Mouse (Mus musculus) stomach, embryonic 16.5 days (tissue): ENCODE results near the gene Auts2. TPM values are rescaled to one million over a fixed set of nuclear protein-coding genes. Genes with fewer than 3 reads are reported as not detected.

ENCODE experiments used
- ATAC-seq: fragments of 200-750 bp; cut with Nextera tagmentation; 2 replicates; pipeline ENCODE4 v1.8.0; 2017; ENCODE audit warnings: moderate number of reproducible peaks, moderate TSS enrichment; ENCODE audit not compliant: insufficient read depth, low FRiP score
- H3K27ac ChIP-seq: fragments of 300-500 bp; sonication (generic); 2 replicates; pipeline ENCODE4 v1.5.1; 2014; ENCODE audit warnings: low read length
- H3K27me3 ChIP-seq: fragments of 300-500 bp; sonication (generic); 2 replicates; pipeline ENCODE4 v1.6.1; 2014; ENCODE audit warnings: low read length, control low read depth, mixed read lengths; ENCODE audit not compliant: control insufficient read depth, insufficient read depth
- H3K36me3 ChIP-seq: fragments of 300-500 bp; sonication (generic); 2 replicates; pipeline ENCODE4 v1.6.1; 2014; ENCODE audit warnings: low read length; ENCODE audit not compliant: control insufficient read depth, insufficient read depth
- H3K4me1 ChIP-seq: fragments of 300-500 bp; sonication (generic); 2 replicates; pipeline ENCODE4 v1.6.1; 2014; ENCODE audit warnings: low read length, control low read depth, mixed read lengths; ENCODE audit not compliant: control insufficient read depth, insufficient read depth
- H3K4me2 ChIP-seq: fragments of 300-500 bp; sonication (generic); 2 replicates; pipeline ENCODE4 v1.6.1; 2014; ENCODE audit warnings: low read depth, low read length, mixed read lengths
- H3K4me3 ChIP-seq: fragments of 300-500 bp; sonication (generic); replicated peaks from 2 replicates; pipeline ENCODE4 v1.5.1; 2014; ENCODE audit warnings: mild to moderate bottlenecking, low read length
- H3K9ac ChIP-seq: fragments of 300-500 bp; sonication (generic); 2 replicates; pipeline ENCODE4 v1.6.1; 2014; ENCODE audit warnings: low read length
- H3K9me3 ChIP-seq: fragments of 300-500 bp; sonication (generic); replicated peaks from 2 replicates; pipeline ENCODE4 v1.6.1; 2016; ENCODE audit warnings: low read length, control low read depth; ENCODE audit not compliant: control insufficient read depth
- WGBS: fragments of 180-500 bp; shearing (Covaris S2); extraction: QIAGEN DNeasy Blood & Tissue Kit; methylation state at CpG from one replicate; pipeline ENCODE4 v1.1.7; 2014; 5-methylcytosine and 5-hydroxymethylcytosine counted together
- polyA plus RNA-seq: library from polyadenylated mRNA; unstranded; fragments of >200 nt; fragmentation: Nextera tagmentation; extraction: Ambion mirVana; gene quantifications from 2 replicates; pipeline ENCODE4 v1.2.1, GENCODE M21; 2015

Auts2 gene
- polyA plus RNA-seq, 1 experiment from 2014 or later = 20.1 TPM

DNA sequence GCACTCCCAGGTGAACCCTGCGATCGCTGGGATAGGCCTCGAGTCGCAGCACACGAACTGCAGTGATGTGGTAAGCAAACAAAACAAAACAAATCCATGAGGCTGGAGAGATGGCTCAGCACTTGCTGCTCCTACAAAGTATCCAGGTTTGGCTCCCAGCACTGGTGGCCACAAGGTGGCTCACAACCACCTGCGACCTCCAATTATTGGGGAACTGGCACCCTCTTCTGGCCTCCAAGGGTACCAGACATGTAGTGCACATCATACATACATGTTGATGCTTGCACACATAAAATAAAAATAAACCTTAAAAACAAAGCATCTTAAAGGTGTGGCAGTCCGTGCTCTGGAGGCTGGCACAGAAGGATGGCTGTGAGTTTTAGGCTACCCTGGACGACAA is 1050.6 kb downstream of the Auts2 start:
- H3K27ac ChIP-seq = no peak overlapping the region
- H3K9ac ChIP-seq = no peak overlapping the region
- no peaks in the 10 kb centered on the region for H3K4me1 ChIP-seq
- H3K4me2 ChIP-seq = no peak overlapping the region
- H3K9me3 ChIP-seq = 0 out of 2 replicates have a peak, but pooled peaks cover 6% of the 10 kb centered on the region
- H3K36me3 ChIP-seq = no peaks in the 10 kb centered on the region
- no peaks in the 10 kb centered on the region for H3K27me3 ChIP-seq
- no peak for ATAC-seq
- 79% methylated on average over 8 of the region's 8 CpGs for WGBS
- no peak overlapping the region for H3K4me3 ChIP-seq

DNA sequence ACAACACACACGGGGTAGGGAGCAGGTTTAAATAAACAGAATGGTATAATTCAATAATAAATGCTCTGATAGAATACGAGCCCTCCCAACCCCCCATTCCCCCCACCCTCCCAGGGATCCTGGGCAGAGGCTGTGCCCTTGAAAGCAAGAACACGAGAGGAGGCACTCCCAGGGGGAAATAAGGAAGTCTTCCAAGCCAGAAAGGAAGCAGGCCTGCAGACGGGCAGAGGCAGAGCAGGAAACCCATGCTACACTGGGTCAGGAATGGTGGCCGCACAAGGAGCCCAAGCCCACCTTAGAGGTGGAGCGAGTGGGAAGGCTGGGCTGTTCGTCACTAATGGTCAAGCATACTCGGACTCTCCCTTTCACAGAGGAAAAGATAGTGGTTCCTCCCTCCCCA is 1051.3 kb downstream of the Auts2 start:
- H3K36me3 ChIP-seq = no peaks in the 10 kb centered on the region
- H3K27ac ChIP-seq = no peak overlapping the region; the same call in 1 of the 2 replicates
- H3K9me3 ChIP-seq = 0 out of 2 replicates have a peak, but pooled peaks cover 6% of the 10 kb centered on the region
- no peak for ATAC-seq
- no peak overlapping the region for H3K4me3 ChIP-seq
- no peaks in the 10 kb centered on the region for H3K4me1 ChIP-seq
- WGBS = 51% methylated on average over 8 of the region's 8 CpGs
- no peak overlapping the region for H3K9ac ChIP-seq
- no peaks in the 10 kb centered on the region for H3K27me3 ChIP-seq
- no peak overlapping the region for H3K4me2 ChIP-seq

DNA sequence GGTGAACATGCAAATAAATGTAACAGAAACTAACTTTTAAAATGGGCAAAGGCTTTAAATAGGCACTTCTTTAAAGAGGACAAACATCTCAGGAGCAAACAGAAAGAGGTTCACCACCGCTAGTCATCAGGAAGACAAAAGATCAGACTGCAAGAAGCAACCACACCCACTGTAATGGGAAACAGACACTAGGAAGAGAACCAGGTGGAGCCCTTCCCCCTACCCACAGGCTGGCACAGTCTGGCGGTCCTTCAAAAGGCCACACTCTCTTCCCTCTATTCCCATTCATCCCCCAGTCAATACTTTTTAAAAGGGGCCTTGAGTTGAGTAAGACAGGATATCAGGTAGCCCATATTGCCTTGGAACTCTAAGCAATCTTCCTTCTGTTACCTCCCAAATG is 1052.3 kb downstream of the Auts2 start:
- no peak overlapping the region for H3K4me2 ChIP-seq
- no peak overlapping the region for H3K4me3 ChIP-seq
- H3K9me3 ChIP-seq = peaks cover 6% of the 10 kb centered on the region; the same call in 1 of the 2 replicates
- no peak overlapping the region for H3K9ac ChIP-seq
- H3K27ac ChIP-seq = no peak overlapping the region
- no peaks in the 10 kb centered on the region for H3K27me3 ChIP-seq
- H3K36me3 ChIP-seq = no peaks in the 10 kb centered on the region
- no peak for ATAC-seq
- H3K4me1 ChIP-seq = no peaks in the 10 kb centered on the region
- 70% methylated on average over 2 of the region's 2 CpGs for WGBS

DNA sequence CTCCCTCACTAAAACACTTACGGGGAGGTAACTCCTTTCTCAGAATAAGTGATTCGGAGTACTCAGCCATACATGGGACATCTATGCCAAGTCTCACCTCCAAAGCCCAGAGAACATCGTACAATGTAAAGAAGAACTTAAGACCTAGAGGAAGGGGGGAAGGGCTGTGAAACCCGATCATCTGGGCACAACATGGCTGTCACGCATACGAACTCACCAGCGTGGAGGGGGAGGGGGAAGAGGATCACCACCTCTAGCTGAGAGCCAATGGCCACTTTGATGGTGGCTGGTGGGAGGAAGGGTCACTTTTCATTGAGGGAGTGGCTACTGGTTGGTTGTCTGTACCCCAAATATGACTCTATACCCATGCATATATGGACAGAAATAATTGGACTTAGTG is 1053.3 kb downstream of the Auts2 start:
- WGBS = 86% methylated on average over 7 of the region's 7 CpGs
- H3K4me2 ChIP-seq = no peak overlapping the region
- H3K36me3 ChIP-seq = no peaks in the 10 kb centered on the region
- H3K27me3 ChIP-seq = no peaks in the 10 kb centered on the region
- peaks cover 6% of the 10 kb centered on the region; the same call in 1 of the 2 replicates for H3K9me3 ChIP-seq
- H3K27ac ChIP-seq = no peak overlapping the region
- ATAC-seq = no peak
- no peak overlapping the region for H3K4me3 ChIP-seq
- H3K4me1 ChIP-seq = no peaks in the 10 kb centered on the region
- no peak overlapping the region for H3K9ac ChIP-seq

DNA sequence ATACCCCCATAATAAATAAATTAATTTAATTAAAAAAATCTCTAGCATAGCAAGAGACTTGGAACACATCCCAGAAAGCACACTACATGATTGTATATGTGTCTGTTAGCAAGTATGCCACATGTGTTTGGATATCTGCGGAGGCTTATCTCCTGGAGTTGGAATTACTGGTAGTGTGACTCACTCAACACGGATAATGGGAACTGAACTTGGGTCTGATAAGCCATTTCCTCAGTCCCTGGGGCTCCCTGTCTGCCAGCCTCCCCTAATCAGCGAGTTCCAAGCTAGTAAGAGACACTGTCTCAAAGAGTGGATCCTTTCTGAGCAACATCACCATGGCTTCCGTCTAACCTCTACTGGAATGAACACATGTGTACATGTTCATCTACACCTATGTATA is 1056.6 kb downstream of the Auts2 start:
- no peak overlapping the region for H3K27ac ChIP-seq

DNA sequence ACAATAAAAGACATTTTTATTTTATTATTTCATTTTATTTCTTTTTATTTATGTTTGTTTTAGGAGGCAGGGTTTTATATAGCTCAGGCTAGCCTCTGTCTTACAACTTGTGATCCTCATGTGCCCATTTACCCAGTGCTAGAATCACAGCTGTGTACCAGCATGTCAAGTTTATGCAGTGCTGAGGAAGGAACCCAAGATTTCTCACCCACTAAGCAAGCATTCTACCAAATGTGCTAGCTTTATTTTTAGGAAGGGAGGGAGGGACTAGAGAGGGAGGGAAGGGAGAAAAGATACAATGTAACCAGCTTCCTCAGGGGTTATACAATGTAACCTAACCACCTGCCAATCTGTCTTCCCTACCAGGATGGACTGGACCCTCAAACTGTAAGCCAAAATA is 1067.9 kb downstream of the Auts2 start:
- Histone ChIP-seq H3K4me2 (no peak overlapping the region), H3K9me3 (peaks cover 10% of the 10 kb centered on the region; the same call in 1 of the 2 replicates), H3K27ac (no peak overlapping the region), H3K27me3 (no peaks in the 10 kb centered on the region), H3K36me3 (peaks cover 21% of the 10 kb centered on the region), H3K4me3 (no peak overlapping the region), H3K9ac (no peak overlapping the region), H3K4me1 (no peaks in the 10 kb centered on the region)
- no peak for ATAC-seq

More for the DNA sequence above, 1056.6 kb downstream of the Auts2 start:
- no peak for ATAC-seq
- Histone ChIP-seq H3K9me3 (peaks cover 6% of the 10 kb centered on the region; the same call in 1 of the 2 replicates), H3K36me3 (no peaks in the 10 kb centered on the region), H3K4me1 (no peaks in the 10 kb centered on the region), H3K4me2 (no peak overlapping the region), H3K27me3 (no peaks in the 10 kb centered on the region), H3K4me3 (no peak overlapping the region), H3K9ac (no peak overlapping the region)
- 80% methylated on average over 4 of the region's 4 CpGs for WGBS

DNA sequence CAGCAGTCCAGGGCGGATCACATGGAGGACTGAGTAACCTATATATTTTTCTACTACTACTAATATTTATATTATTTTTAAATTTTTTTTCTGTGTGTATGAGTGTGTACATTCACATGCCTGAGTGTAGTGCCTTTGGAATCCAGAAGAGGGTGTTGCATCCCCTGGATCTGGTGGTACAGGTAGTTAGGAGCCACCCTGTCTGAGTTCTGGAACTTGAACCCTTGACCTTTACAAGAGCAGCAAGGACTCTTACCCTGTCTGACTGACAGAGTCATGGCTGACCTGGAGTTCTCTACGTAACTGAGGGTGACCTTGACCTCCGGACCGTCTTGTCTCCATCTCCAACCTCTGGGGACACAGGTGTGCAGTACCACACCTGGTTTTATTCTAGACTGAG is 1074.5 kb downstream of the Auts2 start:
- ATAC-seq = no peak
- WGBS = 93% methylated on average over 4 of the region's 4 CpGs

DNA sequence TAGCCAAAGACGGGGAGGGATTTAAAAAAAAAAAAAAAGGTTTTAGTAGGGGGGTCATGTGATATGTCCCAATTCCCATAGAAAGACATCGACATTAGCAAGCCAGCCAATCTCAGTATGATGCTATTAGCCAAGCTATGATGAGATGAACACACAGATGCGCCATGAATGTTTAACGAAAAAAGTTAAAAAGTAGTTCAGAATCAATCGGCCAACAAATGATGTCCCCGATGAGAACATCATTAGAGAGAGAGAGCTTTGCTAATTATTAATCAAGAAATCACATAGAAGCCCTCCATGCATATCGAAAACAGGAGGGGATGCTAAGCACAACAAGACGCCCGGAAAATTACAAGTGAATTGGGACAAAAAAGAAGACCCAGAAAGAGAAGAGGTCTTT is 1077.0 kb downstream of the Auts2 start:
- WGBS = 96% methylated on average over 9 of the region's 9 CpGs
- H3K9ac ChIP-seq = no peak overlapping the region
- H3K4me3 ChIP-seq = no peak overlapping the region
- H3K27me3 ChIP-seq = no peaks in the 10 kb centered on the region
- no peaks in the 10 kb centered on the region for H3K9me3 ChIP-seq
- no peaks in the 10 kb centered on the region for H3K4me1 ChIP-seq
- peaks cover 7% of the 10 kb centered on the region for H3K36me3 ChIP-seq
- no peak overlapping the region for H3K27ac ChIP-seq
- no peak for ATAC-seq
- H3K4me2 ChIP-seq = no peak overlapping the region

More for the DNA sequence above, 1074.5 kb downstream of the Auts2 start:
- H3K4me1 ChIP-seq = no peaks in the 10 kb centered on the region
- no peaks in the 10 kb centered on the region for H3K27me3 ChIP-seq
- H3K9ac ChIP-seq = no peak overlapping the region
- no peak overlapping the region for H3K4me2 ChIP-seq
- H3K27ac ChIP-seq = no peak overlapping the region
- H3K9me3 ChIP-seq = no peaks in the 10 kb centered on the region
- H3K36me3 ChIP-seq = peaks cover 10% of the 10 kb centered on the region
- no peak overlapping the region for H3K4me3 ChIP-seq

DNA sequence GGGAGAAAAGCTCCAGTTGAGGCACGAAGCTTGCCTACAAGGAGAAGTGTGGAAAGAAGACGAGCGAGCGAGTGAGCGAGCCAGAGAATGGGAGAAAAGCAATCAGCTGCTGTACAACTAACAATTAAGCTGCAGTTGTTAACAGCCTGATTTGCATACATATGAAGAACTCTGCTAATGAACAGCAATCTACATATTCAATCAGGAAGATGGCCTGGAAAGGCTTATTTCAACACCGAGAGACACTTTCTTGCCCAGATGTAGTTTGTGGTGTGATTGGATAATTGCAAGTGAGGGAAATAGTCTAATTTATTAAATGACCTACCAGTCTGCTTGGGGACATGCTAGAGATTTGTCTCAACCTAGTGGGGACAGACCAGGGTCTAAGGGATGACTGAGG is 1079.7 kb downstream of the Auts2 start:
- Histone ChIP-seq H3K9me3 (no peaks in the 10 kb centered on the region), H3K4me1 (no peaks in the 10 kb centered on the region), H3K27ac (no peak overlapping the region), H3K4me2 (no peak overlapping the region), H3K36me3 (peaks cover 17% of the 10 kb centered on the region), H3K4me3 (no peak overlapping the region), H3K27me3 (no peaks in the 10 kb centered on the region), H3K9ac (no peak overlapping the region)
- 91% methylated on average over 6 of the region's 6 CpGs for WGBS
- ATAC-seq = no peak

DNA sequence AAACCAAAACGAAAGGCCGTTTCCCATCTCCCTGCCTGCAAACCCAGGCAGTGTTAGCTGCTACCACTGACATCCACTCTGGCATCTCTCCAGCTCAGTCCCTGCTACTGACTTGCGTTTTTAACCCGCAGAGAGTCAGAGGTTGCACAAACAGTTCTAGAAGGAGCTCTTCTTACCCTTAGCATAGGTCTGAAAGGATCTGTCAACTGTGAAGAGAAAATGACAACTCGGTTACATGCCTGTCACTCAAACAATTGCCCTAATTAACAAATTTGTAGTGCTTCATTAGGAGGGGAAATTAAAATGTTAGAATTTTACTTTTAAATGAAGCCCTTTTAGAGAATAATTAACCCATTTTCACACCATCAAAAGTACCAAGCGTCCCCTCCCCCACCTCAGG is 1083.2 kb downstream of the Auts2 start:
- 84% methylated on average over 6 of the region's 6 CpGs for WGBS
- Histone ChIP-seq H3K4me1 (no peaks in the 10 kb centered on the region), H3K36me3 (peaks cover 18% of the 10 kb centered on the region), H3K9ac (no peak overlapping the region), H3K27ac (no peak overlapping the region), H3K4me2 (no peak overlapping the region), H3K4me3 (no peak overlapping the region), H3K27me3 (no peaks in the 10 kb centered on the region), H3K9me3 (no peaks in the 10 kb centered on the region)
- no peak for ATAC-seq
